Mouse (Mus musculus): ENCODE data around the gene Fgfr2.
"Not testable (repeated sequence)": the region's sequence is repeated elsewhere in the genome, so short reads cannot be mapped to it uniquely, and the experiment has no call there.

Fgfr2 gene

GRCm38 (mm10) chr7:130681798-130682197 lies 2441.4 kb downstream of the Fgfr2 start:
- DNase-seq (ENCODE audit: low spot score in 2 of 2): peak; percentile 48 to 68

GRCm38 (mm10) chr7:130678414-130678813 lies 2444.7 kb downstream of the Fgfr2 start:
- DNase-seq (ENCODE audit: low spot score in 2 of 2): no peak

GRCm38 (mm10) chr7:130677541-130678274 lies 2445.4 kb downstream of the Fgfr2 start:
- no peak for DNase-seq (ENCODE audit: low spot score in 2 of 2)

DNA sequence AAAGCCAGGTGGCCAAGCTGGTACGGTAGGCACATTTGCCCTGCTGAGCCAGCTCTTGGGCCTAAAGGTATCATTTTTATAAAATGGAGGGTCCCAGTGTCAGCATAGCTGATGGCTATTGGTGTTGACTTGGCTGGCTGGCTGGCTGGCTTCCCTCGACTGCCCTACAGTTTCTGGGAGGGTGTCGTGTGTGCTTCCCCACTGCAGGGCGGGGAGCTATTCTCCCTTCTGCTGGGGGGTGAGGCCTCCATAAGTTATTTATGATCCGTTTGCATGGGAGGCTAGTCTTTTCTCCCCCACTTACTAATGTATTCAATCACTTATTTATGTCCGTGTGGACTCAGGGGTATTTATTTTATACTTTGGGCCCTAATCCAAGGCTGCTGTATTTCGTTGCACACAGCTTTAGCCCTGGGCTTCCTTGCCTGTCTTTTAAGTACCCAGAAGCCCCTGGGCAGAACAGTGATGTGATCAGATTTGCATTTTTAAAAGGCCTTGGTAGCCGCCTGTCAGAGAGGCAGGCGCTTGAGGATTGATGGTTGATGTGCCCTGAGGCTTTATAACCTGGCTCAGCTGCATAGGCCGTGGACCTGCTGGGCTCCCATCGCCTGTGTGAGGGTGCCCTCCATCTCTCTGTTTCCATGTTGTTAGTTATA lies 2446.1 kb downstream of the Fgfr2 start:
- DNase-seq (ENCODE audit: low spot score in 2 of 2): no peak

DNA sequence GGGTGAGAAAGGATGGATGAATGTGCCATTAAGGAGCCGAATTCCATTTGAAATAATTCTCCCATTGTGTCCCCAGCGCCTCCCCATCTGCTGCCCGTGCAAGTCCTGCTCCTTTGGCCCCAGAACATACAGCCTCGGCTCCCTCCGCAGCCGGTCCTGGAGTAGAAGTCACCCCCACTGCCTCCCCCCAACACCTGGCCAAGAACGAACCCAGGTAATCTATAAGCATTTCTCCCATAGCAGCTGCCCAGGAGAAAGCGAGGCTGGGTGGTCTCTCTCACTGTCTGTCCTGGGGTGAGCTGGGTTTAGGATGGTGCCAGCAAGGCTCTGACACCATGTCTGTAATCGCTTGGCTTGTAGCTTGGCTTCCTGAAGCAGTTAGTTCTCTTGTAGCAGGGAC lies 2448.6 kb downstream of the Fgfr2 start:
- no peak for DNase-seq (ENCODE audit: low spot score in 2 of 2)

DNA sequence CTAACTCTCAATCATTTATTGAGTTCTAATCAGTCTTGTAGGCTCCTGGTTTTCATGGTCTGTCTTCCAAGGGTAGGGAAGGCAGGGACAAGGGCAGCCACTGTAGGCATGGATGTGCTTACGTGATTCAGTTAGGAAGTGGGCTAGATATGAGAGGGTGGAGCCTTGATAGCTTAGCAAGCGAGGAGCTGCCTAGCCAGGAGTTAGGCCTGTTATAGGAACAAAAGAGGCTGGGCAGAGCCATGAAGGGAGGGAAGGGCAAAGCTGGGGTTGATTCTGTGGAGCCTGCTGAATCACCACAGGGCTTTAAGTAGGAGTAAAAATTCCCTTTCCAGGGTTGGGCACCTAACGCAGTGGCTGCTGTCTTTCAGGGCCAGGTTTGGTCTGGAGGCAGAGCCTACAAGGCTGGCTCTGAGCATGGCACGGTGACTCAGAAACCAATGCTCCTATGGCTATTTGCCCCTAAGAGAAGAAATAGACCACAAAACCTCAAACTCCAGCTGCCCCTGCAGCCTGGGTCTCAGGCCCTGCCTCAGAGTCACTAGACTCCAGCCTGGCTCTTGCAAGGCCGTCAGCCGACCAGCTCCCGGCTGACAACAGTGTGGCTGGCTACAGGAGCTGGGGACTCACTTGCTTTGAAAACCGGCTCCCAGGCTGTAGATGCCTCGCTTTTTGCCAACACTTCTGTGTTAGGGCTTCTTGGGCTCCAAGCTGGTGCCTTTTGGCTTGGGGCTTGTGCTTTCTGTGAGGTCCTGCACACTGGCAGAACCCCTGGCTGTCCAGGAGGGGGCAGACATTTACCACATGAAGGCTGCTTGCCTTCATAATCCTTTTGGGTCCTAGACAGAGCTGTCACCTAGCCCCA lies 2449.7 kb downstream of the Fgfr2 start:
- no peak for DNase-seq (ENCODE audit: low spot score in 2 of 2)

- DNase-seq (ENCODE audit: low spot score in 2 of 2): no peak
Measured at GRCm38 (mm10) chr7:130671301-130671700, 2451.8 kb downstream of the Fgfr2 start.

GRCm38 (mm10) chr7:130670358-130670757 lies 2452.8 kb downstream of the Fgfr2 start:
- DNase-seq (ENCODE audit: low spot score in 2 of 2): no peak

DNA sequence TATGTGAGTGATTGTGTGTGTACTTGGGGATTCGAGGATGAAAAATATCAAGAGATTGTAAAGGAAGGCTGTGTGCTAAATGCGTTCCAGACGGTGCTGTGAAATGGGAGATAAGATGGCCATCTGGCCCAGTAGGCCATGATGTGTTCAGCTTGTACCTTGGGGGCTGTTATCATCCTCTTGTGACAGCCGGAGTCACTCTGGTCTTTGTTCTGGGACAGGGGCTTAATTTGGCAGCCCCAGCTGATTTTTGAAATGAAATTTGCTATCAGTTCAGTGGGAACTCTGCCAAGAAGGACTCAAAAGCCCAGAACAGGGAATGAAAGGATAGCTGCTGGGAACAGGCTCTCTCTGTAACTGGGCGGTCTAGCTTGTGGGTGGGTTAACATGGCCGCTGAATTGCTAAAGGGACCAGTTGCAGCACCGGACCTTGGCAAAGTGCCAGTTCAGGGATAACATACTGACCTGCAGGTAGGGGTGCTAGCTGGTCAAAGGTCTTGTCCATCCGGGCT lies 2453.7 kb downstream of the Fgfr2 start:
- no peak for DNase-seq (ENCODE audit: low spot score in 2 of 2)

DNA sequence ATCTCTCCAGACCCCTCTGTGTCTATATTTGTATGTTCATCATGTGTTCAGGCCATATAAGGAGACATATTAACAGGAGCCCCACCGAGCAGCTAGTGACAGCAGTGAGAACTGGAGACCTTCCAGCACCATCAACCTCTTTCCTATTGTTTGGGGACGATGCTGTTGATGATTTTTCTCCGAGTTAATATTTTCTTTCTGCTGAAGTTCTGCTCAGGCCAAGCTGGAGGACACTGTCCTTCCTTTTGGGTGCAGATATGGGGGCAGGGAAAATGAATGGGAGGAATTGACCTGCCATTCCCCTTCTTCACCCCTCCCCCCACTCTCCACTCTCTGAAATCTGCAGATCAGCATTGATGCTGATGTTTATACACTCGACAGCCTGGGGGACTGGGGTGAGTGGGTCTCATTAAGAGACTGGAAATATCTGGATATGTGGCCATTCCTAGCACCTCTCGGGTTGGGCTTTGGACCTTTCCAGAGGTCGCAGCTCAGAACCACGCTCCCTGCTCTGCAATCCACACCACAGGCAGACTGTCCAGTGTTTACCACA lies 2454.3 kb downstream of the Fgfr2 start:
- DNase-seq (ENCODE audit: low spot score in 2 of 2): no peak

DNA sequence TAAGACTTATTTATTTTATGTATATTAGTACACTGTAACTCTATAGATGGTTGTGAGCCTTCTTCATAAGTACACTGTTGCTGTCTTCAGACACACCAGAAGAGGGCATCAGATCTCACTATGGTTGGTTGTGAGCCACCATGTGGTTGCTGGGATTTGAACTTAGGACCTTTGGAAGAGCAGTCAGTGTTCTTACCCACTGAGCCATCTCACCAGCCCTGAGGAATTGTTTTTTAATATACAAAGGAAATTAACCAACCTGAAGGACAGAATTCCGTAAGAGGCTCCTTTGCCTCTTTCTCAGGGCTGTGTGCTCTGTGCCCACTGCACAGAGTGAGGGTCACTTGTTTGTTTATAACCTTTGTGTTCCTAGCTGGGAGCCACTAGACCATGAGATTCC lies 2455.1 kb downstream of the Fgfr2 start:
- DNase-seq (ENCODE audit: low spot score in 2 of 2): not testable (repeated sequence)

DNA sequence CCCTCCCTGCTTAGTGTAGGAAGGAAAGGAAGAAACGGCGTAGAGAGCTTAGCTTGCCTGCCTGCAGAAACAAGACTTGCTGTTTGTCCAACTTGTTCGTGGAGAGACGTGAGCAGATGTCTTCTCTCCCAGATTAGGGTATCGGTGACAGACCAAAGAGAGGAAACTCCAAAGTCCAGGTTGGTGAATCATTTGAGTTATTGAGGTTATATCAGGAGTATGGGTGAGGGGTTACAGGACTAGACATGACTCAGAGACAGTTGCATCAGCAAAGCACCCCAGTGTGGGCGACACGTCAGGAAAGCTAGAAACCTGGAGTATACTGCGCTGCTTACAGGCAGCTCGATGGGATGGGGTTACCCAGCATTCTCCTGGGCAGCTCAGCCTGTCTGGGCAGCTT lies 2457.8 kb downstream of the Fgfr2 start:
- DNase-seq (ENCODE audit: low spot score in 2 of 2): no peak

GRCm38 (mm10) chr7:130664629-130665028 lies 2458.5 kb downstream of the Fgfr2 start:
- no peak for DNase-seq (ENCODE audit: low spot score in 2 of 2)

GRCm38 (mm10) chr7:130664037-130664436 lies 2459.1 kb downstream of the Fgfr2 start:
- DNase-seq (ENCODE audit: low spot score in 2 of 2): no peak

DNA sequence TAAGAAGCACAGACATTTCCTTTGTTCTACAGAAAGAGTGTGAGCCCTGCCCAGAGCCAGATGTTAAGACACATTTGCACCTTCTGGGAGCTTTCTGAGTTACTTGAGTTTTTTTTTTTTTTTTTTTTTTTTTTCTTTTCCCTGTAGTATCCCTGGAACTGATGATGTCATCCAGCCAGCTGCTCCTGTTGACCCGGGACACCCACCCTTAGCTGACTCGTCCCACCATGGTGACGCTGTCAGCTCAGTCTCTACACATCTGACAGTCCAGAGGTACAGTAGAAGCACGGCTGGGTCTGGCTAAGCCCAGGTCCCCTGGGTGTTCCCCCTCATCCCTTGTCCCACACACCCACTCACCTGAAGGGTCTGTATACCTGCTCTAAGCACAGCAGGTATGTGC lies 2460.3 kb downstream of the Fgfr2 start:
- no peak for DNase-seq (ENCODE audit: low spot score in 2 of 2)

- no peak for DNase-seq (ENCODE audit: low spot score in 2 of 2)
Measured at GRCm38 (mm10) chr7:130662250-130662649, 2460.9 kb downstream of the Fgfr2 start.

GRCm38 (mm10) chr7:130659129-130659528 lies 2464.0 kb downstream of the Fgfr2 start:
- DNase-seq (ENCODE audit: low spot score in 2 of 2): no peak

DNA sequence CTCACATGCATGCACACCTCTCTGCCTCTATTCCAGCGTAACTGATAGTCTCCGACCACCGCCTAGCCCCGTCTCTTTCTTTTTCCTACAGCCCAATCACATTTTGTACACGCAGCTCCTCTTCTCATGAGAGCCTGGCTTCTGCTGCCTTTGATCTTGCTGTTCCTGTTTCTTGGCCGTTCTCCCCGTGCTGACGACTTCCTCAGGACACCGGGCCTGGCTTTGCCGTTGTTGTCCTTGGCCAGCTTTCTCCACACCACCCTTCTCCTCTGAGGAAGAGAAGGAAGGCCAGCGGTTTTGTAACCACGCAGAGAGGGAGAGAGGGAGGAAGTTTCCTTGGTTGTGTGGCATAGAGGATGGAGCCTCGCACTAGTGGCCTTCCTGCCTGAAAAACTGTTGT lies 2465.4 kb downstream of the Fgfr2 start:
- peak; percentile 26 to 34 for DNase-seq (ENCODE audit: low spot score in 2 of 2)

DNA sequence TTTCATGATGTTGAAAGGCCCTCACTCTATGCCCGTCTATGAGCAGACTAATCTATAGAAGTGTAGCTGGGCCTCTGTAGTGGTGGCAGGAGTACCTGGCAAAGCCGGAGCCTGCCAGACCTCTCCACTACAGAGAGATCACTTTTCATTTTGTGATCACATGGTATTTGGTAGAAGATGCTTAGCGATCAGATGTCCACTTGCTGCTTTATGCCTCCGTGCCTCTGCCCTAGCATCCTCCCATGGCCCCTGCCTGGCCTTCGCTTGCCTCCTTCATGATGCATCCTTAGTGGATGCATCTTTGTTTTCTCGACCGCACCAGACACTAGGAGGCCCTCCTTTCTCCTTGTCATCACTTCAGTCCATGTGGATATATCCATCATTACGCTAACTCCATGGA lies 2466.2 kb downstream of the Fgfr2 start:
- no peak for DNase-seq (ENCODE audit: low spot score in 2 of 2)

GRCm38 (mm10) chr7:130654562-130654961 lies 2468.6 kb downstream of the Fgfr2 start:
- no peak for DNase-seq (ENCODE audit: low spot score in 2 of 2)

DNA sequence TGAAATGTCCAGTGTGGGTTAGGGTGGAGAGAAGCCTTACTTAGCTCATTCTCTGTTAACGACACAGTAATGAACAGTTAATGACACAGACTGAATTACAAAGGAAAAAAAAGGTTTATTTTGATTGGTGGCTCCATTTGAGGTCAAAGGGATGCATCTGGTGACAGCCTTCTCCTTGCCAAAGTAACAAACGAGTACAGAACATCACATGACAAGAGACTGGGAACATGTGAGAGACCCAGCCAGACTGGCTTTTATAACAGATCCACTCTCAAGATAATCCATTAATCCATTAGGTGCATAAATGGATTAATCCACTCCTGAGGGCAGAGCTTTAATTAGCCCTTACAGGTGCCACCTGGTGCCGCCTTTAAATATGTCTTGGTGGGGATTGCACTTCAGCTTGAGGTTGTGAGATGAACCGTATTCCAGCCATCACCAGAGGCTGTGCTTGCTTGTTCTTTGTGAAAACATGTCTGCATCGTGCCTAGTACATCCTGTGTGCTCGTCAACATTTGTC lies 2470.1 kb downstream of the Fgfr2 start:
- DNase-seq (ENCODE audit: low spot score in 2 of 2): no peak

- DNase-seq (ENCODE audit: low spot score in 2 of 2): no peak
Measured at GRCm38 (mm10) chr7:130650621-130651020, 2472.5 kb downstream of the Fgfr2 start.
